Mouse (Mus musculus) testis, postnatal 10 days (tissue): ENCODE results near the gene Fuz.
"Not testable (repeated sequence)": the region's sequence is repeated elsewhere in the genome, so short reads cannot be mapped to it uniquely, and the experiment has no call there.

Experiments
- DNase-seq: peaks from one replicate; pipeline ENCODE4 v3.0.0; 2021; ENCODE audit warnings: low spot score

Fuz gene

DNA sequence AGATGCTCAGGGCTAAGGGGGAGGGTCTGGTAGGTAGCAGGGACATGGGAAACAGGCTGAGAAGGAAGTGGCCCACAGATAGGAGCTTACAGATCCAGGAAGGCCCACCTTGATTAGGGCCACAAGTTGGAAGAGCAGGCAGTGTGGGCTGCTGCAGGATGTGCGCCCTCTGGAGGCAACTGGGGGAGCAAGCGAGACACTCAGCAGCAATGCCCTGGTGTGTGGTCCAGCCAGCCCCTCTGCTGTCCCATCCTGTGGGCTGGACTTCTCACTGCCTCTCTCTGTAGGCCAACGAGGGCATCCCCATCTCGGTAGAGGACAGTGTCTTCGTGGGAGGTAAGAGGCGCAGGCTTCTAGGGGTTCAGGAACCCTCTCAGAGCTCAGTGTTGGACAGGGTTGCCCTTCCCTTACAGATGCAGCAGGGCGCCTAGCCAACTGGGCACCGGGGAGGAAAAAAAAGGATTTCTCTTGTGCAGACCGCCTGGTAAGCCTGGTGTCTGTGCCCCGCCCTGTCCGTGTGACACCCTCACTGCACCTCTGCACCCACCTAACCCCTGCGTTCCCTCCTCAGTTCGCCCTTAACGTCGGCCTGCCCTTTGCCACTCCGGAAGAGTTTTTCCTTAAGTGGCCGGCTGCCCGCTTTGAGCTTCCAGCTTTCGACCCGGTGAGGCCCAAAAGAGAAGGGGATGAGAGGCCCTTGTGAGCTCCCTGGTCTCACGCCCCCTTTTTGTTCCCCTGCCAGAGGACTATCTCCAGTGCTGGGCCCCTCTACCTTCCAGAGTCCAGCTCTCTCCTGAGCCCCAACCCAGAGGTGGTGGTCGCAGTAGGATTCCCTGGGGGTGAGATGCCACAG, 35.1 kb upstream of the Fuz start:
- DNase-seq = peak; percentile 93

- peak; percentile 65 for DNase-seq
Measured at GRCm38 (mm10) chr7:44861429-44861816, 34.5 kb upstream of the Fuz start.

- DNase-seq = no peak
Measured at GRCm38 (mm10) chr7:44862434-44862833, 33.4 kb upstream of the Fuz start.

- no peak for DNase-seq
Measured at GRCm38 (mm10) chr7:44863210-44863609, 32.7 kb upstream of the Fuz start.

GRCm38 (mm10) chr7:44863982-44864494, 31.8 kb upstream of the Fuz start:
- DNase-seq = no peak

DNA sequence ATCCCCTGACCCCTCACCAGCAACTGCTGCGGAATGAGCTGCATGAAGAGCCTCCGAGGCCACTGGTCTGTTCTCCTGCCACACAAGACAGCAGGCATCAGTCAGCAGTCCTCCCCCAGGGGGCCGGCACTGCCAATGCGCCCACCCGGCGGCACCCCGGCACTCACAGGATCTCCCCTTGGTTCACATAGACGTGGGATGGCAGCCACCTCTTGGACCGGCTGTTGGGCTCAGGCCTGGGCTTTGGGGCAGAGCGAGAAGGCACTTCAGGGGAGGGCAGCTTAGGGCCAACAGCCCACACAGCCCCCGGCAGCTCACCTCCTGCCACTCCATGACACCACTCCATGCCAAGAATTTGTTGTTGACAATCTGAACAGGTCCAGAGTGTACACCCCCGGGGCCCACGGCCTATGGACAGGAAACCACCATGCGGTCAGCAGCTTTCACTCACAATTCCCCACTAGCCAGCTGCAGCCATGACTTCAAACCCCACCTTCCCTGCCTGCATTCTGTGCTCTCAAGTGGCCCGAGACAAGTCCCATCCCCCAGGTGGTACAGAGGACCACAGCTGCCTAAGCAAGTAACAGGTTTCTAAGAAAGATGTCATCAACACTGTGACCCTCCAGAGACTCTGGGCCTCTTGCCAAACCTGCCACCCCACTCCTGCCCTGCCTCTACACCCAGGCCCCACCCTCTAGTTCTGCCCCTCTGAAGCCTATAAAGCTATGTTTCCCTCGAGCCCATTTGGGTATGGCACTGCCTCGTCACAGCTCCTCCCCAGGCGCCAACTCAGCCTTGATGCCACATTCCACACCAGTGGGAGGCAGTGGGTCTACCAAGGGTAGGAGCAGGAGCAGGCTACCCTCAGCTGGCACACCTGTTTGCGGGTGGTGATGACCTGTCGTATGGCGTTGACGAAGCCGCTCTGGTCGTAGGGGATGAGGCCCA, 31.0 kb upstream of the Fuz start:
- no peak for DNase-seq

- DNase-seq = peak; percentile 79
Measured at GRCm38 (mm10) chr7:44866276-44867009, 29.4 kb upstream of the Fuz start.

DNA sequence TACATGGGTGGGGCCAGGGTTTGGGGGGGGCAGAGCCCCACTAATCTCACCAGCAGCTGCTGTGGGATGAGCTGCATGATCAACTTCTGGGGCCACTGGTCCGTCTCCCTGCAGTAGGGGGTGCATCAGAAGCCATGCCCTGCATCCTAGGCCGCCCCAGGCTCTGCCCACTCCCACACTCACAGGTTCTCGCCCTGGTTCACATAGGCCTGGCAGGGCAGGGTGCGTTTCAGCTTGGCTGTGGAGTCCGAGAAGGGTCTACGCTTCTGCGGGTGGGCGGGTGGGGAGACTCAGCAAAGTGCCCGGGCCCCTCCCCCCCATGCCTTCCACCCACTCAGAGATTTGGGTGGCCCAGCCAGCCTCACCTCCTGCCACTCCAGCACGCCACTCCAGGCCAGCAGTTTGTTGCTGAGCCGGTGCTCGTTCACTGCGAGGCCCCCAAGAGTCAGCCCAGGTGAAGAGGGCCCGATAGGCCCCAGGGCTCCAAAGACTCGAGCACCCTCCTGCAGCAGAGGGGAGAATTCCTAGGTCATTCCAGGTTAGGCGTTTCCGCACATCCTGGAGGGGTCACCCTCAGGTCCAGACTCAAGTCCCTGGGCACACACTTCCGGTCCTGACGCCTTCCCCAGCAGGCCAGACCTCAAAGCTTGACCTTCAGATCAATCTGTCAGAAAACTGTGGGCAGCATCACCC, 28.7 kb upstream of the Fuz start:
- DNase-seq = no peak

DNA sequence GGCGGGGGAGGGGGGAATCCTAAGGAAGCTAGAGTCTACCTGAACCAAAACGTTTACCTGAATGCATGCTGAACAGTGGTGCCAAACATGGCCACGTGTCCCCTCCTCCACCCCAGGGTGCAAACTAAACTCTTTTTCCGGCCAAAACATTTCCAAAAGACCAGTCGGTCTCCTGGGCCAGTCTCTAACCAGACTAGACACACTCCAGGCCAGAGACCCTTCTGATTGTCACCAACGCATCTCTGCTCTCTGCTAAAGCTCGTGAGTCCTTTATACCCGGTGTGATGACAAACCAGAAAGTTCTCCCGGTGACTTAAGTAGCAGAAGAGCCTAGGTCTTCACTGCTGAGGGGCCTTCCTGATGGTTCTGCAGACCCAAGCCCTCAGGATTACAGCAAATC, 28.1 kb upstream of the Fuz start:
- no peak for DNase-seq

- DNase-seq = no peak
Measured at GRCm38 (mm10) chr7:44868465-44868864, 27.4 kb upstream of the Fuz start.

GRCm38 (mm10) chr7:44868919-44869696, 26.8 kb upstream of the Fuz start:
- DNase-seq = peak; percentile 83

DNA sequence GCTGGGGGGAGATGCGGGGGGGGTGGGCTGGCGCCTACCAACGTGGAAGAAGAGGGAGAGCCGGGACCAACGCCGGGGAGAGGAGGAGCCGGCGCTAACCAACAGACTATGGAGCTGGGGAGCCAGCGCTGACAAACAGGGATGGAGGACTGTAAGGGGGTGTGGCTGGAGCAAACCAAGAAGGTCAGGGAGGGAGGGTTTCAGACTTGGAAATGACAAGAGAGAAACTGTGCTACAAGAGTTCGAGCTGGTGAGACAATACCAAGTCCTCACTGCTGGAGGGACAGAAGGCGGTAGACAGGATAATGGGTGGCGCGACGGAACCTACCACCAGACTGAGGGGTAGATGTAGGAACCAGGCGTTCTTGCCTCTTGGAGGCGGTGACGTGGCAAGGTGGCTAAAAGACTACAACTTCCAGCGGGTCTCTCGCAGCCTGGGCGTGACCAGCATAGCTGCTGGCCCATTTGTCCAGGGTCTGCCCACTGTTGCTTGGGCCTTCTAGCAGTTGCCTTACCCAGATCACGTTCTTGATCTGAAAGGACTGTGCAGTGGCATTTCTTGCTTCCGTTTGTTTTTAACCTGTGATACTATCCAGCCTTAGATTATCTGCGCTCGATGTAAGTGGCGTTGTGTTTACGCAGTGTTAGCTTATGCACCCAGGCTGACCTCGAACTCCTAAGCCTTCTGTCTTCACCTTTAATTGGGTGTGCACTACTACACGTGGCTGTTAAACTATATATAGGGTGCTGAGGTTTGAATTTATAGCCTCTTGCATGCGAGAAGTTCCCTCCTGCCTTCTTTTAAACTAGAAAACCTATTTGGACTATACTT, 26.0 kb upstream of the Fuz start, which contains the start of gene Ptov1:
TSS of gene Ptov1 (minus strand) at position 92 of the 832 bp plus-strand sequence.
- DNase-seq = peak; percentile 92

DNA sequence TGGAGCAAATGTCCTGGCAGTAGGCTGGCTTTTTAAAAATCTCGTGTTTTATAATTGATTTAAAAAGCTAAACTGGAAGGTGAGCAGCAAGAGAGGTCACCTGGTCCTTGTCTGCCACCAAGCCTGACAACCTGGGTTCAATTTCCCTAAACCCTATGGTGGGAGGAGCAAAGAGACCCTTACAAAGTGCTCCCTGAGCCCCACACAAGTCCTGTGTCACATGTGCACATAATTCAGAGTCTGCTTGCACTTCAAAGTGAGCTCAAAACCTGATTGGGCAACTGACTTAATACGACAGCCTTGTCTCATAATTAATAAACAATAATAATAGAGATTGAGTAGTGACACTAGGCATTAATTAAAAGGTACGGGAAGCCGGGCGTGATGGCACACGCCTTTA, 25.3 kb upstream of the Fuz start:
- DNase-seq = no peak

DNA sequence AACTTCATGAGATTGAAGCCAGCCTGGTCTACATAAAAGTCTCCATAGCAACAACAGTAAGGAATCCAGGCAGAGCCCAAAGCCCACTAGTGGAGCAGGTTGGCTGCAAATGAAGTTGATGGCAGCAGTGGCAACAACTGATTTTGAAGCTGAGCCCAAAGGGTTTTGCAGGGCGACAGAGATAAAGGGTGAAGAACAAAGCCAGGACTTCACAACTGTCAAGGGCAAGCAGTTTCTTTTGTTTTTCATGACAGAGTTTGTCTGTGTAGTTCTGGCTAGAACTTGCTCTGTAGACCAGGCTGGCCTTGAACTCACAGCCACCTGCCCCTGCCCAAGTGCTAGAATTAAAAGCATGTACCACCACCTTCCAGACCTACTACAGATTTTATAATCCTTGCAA, 24.7 kb upstream of the Fuz start:
- no peak for DNase-seq

GRCm38 (mm10) chr7:44871774-44872173, 24.1 kb upstream of the Fuz start:
- not testable (repeated sequence) for DNase-seq

- DNase-seq = no peak
Measured at GRCm38 (mm10) chr7:44877833-44878232, 18.0 kb upstream of the Fuz start.

- DNase-seq = no peak
Measured at GRCm38 (mm10) chr7:44883036-44883435, 12.8 kb upstream of the Fuz start.

DNA sequence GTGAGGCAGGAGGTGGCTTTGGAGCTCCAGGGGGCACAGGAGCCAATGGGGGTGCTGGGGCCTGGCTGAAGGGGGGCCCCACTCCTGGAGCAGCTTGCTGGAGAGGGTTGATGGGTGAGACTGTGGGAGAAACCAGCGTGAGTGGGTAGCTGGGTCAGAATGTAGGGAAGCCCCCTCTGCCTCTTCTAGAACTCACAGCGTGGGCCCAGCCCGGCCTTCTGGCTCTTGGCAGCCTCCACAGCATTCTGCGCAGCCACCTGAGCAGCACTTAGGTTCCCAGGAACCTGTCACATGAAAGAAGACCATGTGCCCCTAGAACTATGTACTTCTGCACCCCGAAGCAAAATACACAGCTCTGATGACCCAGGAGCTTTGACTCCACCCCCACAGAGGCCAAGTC, 11.2 kb upstream of the Fuz start:
- no peak for DNase-seq

DNA sequence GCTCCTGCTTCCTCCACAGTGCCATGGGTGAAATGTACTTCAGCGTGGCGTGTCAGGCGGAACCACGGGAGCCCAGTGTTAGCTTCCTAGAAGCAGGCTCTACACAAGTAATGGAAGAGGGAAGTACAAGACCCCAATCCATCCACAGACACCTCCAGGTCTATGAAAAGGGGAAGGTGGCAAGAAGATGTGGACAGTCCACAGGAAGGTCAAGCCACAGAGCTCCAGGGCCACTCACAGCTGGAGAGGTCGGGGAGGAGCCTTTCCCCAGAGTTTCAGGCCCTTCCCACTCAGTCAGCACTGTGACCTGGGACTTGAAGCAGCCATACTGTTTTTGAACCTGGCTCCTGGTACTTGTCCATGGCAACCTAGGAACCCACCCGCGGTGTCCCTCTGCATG, 8.9 kb upstream of the Fuz start:
- DNase-seq = no peak
